Mouse (Mus musculus) adrenal gland, adult 18-20 months (tissue): ENCODE results near the gene Pycr1. TPM values are rescaled to one million over a fixed set of nuclear protein-coding genes. Genes with fewer than 3 reads are reported as not detected.

Source experiments
- DNase-seq, 2 experiments: peaks; one replicate each; pipeline ENCODE4 v3.0.0; 2021 to 2022; ENCODE audit warnings: low spot score in 2 of 2
- total RNA-seq, 2 experiments: library from RNA; stranded (reverse); gene quantifications; 1 replicate in 1 of 2; 2 replicates in 1 of 2; pipeline ENCODE4 v1.2.3; 2021

Gene Pycr1
- total RNA-seq, 2 experiments from 2014 or later, result 1.4 to 2.1 TPM

DNA sequence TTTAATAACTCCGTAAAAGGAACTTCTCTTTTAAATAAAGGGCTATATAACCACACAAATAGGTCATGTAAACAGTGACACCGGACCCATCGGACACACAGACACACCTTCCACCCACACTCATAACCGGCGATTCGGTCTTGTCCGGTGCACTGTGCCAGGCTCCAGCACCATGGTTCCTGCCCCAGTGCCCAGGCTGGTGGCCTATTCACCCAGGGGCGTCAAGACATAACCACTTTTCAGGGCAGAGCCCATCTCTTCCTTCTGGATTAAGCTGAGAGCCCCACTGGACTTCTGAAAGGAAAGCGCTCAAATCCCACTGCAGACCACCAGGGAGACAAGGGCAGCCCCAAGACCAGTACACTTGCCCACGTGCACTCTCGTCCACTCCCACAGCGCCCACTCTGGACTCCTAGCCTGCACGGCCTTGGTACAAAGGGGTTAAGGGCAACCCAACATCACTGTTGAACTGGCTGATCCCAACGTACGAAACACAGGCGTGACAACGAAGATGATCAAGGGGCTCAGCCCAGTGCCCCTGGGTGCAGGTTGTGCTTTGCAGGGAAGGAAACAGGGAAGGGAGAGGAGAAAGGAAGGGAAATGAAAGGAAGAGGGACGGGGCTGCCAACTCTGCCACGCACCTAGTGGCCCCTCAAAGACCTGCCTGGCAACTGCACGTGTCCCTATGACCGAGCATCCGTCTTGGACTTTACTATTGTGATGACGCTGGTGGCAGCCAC is 14.8 kb downstream of the Pycr1 start:
- DNase-seq, result no peak

DNA sequence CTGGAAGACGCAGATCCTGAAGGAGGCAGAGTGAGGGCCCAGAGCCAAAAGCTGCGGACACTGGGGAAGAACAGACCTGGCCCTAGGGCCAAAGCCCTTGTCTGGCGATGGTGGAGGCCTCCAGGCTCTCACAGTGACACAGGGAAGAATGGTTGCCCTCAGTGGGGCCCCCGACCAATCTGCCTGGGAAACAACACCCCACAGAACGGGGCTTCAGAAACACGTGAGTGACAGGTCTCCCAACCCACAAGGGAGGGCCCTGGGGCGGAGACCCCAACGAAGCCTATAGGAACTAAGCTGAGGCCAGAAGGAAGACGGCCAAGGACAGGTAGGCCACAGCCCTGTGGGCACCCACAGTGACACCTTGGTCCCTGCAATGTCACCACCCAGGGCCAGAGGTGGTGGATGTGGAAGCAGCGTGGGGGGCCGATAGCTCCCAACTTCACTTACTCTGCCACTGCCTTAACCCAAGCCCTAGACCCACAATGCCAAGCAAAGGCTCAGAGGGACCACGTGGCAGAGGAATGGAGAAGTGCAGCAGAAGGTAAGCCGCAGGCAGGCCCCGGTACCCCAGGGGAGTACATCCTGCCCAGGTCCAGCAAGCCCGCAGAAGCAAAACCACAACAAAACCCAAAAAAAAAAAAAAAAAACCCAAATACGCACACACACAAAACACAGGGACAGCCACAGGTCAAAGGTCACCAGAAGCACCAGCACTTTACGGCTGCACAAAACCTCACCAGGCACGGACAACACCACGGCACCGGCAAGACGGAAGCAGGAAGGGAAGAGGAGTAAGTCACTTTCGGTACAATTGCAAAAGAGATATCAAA is 15.9 kb downstream of the Pycr1 start:
- DNase-seq, result peak in 1 of 2 experiments; percentile 22

DNA sequence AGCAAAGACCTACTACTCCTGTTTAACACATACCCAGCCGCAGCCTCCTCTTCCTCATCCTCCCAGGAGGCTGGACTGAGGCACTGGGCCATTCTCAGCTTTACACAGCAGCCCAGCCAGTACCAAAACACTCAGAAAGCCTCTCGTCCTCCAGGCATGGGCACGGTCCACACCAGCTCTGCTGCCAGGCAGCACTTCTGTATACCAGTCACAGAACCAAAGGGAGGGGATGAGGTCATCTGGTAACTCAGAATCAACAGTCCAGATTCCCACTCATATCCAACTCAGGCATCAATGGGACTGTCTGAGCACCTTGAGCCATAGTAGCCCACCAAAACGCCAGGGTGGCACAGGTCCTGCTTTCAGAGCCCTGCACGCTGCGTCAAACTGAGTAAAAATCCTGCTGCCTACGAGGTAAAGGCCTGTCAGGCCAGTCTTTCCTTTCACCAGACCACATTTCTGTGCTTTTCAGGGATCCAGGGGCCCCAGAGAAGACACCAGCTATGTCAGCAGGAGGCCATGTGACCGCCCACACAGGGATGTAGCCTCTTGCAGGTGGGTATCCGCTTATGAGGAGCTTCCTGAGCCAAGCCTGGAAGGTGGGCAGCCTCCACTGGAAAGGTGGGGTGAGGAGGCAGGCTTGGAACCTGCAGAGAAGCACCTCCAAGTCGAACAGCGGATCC is 16.6 kb downstream of the Pycr1 start:
- DNase-seq, result no peak

DNA sequence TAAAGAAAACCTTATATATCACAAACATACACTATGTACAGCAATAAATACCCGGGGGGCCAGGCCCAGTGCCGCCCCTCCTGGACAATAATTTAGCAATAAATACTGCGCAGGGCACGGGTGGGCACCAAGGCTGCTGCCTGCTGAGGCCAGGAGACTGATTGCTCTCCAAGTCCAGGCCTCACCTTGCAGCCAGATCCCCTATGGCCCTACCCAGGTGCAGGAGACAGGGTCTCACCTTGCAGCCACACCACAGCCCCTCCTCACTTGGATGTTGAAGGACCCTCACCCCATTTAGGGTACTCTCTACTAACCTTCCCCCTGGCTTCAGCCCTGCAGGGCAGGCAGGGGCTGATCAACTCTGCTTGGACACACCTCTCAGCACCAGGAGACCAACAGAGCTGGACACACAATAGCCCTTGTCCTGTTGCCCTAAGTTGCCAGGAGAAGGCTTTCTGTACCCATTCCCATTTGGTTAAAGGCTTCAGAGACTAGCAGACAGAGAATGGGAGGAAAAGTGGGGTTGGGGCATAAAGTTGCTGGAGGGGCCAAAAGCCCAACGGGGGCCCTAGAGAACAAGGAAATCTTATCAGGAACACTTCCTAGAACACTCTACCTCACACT is 18.3 kb downstream of the Pycr1 start, which contains the start of gene Sirt7:
Gene Sirt7 (minus strand): TSS at position 89 of the 624 bp plus-strand sequence.
- DNase-seq, result no peak

DNA sequence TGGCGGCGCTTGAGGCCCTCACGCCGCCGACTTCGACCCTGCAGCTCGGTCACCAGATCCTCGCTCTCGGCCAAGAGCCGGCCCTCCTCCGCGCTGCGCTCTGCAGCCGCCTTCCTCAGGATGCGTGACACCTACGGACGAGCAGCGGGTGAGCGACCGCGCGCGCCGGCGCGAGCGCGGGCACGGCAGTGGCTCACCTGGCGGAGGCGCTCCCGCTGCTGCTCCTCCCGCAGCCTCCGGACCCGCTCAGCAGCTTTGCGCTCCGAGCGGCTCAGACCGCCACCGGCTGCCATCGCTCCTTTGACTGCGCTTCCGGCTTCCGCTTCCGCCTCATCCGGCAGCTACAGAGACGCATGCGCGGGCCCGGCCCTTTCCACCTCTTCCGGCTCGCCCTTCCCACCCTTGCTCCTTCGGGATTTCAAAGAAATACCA is 18.9 kb downstream of the Pycr1 start:
- peak; percentile 82 to 83 for DNase-seq

DNA sequence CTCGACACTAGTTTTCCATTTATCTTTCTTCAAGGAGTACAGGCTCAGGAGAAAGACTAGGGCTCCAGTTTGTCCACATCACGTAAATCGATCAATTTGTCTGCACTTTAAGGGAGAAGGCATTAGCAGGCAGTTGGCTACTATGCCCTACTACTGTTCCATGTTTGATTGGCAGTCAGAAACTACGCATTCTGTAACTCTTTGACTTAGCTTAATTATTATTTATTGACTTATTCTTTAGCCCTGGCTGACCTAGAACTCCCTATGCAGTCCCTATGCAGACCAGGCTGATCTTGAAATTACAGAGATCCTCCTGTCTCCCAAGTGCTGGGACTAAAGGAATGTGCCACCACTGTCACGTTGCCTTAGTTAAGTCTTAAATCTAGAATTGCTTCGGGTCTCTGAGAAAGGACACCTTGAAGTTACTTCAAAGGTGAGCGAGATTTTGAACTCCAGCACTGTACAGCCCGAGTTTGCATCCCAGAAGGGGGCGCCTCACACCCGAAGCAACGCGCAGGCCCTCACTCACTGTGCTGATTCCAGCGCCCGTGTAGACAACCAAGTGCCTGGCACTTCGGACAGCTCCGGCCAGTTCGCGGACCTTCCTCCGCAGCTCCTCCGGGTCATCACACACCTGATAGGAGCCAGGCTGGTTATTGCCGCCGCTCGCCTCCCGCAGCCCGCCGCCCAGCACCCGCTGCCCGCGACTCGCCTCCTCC is 19.4 kb downstream of the Pycr1 start:
- peak; percentile 56 to 72 for DNase-seq

DNA sequence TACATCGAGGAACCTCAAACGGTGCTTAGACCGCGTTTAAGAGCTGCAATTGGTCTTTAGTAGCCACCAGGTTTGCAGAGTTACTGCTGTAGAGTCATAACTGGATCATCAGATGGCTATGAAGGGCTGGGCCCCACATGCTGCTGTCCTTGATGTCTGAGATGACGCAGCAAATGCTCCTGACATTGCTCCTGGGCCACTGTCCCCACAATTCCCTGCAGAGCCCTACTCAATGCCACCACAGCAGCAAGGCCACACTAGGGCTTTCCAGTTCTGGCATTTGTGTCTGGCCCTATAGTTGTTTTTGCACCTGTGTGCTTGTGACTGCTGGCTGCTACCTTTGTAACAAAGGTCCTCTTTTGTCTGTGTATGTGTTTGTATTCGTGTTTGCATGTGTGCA is 20.8 kb downstream of the Pycr1 start:
- no peak for DNase-seq

DNA sequence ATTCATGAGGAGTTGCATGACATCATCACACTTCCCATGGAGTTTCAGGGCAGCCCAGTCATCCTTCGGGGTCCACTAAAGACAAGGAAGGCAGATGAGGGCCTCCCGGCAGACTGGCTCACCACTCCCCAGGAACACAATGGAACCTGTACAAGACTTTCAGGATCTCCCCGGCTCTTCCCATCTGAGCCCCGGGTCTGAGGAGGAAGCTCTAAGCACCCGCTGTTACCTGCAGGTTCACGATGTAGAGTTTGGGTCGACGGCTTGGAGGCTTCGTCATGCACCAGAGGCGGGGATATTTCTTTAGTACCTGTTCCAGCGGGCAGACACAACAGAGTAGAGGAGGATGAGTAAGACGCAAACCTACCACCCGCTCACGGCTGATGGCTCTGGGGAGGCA is 23.4 kb downstream of the Pycr1 start:
- no peak for DNase-seq

DNA sequence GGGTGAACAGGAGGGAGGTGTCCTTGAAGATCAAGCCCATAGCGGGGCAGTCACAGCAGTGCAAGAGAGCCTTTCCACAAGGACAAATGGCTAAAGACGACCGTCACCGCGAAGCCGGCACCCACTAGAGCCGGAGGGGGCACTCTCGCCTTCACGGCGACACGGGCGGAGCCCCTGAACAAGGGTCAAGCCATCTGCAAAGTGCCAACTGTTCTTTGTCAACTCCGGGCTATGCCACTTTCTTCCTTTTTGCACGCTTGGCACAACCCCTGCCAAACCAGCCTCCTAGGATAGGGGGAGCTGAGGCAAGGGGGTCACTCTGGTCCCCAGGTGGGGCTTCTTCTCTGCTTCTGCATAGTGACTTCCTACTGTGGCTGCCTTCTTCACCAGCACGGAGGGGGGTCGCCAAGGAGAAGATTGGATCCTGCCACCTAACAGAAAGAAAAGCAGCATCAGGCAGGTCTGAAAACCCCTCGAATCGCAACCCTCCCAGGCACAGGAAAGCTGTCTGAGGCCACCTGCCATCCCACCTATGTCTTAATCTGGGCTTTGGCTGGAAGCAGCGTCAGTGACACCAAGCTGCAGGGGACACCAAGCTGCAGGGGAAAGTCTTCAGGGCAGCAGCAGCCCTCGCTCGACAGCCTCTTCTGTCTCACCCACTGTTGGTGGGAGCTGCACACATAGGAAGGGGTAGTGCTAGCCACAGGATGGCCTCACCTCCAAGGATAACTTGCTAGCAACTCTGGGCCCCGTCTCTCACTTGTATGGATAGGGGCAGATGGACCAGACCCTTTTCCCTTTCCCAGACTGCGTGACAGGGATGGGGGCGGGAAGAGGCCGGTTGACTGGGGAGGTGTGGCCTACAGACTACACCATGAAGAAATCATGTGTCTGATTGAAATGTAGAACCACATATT is 24.7 kb downstream of the Pycr1 start:
- no peak for DNase-seq

DNA sequence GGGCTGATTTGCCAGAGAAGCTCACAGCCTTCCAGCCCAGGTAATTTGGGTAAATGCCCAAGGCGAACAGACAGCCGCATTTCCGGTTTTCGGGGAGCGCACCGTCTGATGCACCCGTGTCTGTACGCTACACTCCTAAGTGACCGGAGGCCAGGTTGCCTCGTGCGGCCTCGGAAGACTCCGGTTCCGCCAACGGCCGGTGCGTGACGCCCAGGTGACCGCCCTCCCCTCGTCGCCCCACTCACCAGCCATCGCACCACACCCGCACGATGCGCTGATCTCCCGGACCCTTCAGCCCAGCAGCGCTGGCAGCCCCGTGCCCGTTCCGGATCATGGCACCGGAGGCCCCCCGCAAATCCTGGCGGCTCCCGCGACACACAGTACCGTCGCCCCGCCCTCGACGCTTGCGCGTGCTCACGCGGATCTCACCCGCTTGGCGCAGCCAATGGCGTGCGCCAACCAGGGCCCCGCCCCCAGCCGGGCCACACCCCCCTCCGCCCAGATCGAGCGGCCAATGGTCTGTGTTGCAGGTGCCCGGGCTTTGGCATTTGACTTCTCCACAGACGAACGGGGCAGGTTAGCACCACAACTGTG is 26.0 kb downstream of the Pycr1 start, which contains the start of gene Pcyt2:
Gene Pcyt2 (minus strand): TSS at position 418 of the 594 bp plus-strand sequence.
- peak; percentile 94 for DNase-seq

DNA sequence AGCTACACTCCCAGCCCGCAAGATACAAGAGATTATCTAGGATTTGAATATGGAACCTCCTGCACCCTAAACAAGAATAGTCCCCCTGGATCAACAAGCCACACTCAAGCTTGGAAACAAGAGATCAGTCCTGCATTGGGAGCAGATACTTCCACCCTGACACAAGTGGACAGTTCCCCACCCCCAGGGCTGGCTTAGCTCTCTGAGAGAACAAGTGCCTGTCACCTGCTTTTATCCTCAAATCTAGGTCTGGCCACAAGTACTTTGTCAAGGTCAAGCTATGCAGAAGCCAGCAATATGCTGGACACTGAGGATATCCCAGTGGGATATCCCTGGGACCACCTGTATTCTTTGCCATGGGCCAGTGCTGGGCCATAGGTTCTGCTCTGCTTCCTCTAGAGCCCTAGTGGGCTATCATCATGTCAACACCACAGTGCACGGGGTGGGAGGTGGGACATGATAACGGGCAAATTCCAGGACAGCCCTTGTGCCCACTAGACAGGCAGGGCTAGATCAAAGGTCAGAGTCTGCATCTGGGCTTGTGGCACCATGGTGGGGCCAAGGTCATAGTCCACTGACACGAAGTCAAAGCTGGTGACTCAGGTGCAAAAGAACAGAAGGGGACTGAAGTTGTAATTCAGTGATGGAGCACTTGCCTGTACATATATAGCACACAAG is 26.8 kb downstream of the Pycr1 start:
- no peak for DNase-seq

DNA sequence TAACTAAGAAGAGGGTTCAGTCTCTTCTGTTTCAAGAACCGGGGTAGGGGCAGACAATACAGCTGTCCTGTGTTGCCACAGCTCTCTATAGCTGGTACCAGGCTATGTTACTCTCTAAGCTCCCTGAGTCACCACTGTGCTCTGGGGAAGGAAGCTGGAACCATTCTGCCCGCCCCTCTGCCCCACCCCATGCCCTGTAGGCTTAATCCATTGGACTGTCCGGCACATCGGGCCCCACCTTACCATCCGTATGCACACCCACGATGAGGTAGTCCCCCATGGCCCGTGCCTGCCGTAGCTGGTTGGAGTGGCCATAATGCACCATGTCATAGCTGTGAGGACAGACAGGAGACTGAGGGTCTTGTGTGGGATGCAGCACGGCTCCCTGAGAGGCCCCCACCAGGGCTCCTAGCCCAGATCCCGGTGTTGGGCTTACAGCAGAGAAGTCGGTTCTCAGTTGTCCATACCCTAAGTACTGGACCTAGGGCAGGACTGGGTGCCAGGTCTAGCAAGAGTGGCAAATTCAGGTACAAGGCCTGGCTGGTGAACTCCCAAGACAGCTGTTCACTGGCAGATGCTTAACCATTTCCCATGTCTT is 27.9 kb downstream of the Pycr1 start:
- no peak for DNase-seq

DNA sequence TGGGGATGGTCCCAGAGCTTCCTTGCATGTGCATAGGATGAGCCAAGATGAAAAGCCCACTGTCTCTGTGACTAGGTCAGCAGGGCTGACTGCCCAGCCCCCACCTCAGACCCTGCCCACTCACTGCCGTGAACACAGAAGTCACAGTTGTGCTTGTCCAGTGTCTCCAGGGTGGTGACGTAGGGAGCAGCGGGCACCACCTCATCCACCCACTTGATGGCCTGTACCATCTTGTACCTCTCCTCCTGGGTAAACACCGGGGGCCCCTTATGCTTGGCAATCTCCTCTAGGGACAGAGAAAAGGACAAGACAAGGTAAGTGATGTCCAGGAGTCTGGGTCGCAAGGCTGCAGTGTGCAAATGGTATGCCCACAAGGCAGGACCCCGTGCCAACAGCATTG is 28.4 kb downstream of the Pycr1 start:
- no peak for DNase-seq

DNA sequence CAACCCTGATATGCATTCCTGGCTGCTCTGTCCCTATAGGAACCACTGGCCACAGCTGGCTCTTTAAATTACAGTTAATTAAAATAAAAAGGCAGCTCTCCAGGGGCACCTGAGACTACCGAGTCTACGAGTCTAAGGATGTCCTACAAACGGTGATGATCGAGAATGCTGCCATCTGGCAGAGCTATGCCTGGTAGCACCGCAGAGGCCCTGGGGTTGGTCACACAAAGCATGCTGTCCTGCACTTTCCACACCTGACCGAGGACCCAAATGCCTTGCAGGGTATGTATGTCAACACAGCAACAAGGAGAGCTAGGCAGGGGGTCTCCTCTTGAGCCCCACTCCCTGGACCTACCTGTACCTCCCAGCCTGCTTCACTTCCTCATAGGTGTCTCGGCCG is 29.6 kb downstream of the Pycr1 start:
- no peak for DNase-seq

DNA sequence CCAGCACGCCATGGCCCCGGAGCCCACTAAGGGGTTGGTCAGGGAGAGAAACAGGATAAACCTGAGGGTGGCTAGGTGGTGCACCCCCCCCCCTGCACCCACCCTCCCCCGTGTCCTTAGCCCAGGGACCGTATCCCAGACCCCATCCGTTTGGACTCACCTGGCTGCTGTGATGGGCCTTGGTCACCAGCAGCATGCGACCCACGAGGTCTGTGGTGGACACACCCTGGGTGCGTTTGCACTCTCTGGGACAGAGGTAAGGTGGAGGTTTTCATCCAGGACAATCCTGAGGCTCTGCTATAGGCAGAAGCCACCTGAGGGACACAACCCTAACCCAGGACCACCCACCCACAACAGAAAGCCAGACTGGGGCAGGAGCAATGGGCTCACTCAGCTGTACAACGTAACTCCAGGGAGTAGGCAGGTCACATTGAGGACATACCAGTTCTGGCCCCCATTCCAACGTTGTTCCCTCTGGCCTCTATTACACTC is 30.0 kb downstream of the Pycr1 start:
- no peak for DNase-seq

DNA sequence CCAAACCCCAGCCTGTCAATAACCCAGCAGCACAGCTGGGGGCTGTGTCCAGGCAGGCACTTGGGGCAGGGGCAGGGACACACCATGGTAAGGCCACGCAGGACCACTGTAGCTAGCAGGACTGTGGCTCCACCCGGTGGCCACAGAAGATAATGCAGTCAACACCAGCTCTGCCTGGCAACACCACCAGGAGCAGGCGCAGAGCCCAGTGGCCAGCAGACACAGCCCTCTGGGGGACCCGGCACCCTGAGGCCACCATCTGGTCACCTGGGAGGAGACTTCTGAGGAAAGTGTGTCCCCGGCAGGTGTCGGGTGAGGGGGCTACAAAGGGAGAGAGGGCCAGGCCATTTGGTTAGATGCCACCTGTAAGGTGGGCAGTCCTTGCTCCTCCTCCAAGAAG is 30.8 kb downstream of the Pycr1 start:
- peak; percentile 70 to 72 for DNase-seq

DNA sequence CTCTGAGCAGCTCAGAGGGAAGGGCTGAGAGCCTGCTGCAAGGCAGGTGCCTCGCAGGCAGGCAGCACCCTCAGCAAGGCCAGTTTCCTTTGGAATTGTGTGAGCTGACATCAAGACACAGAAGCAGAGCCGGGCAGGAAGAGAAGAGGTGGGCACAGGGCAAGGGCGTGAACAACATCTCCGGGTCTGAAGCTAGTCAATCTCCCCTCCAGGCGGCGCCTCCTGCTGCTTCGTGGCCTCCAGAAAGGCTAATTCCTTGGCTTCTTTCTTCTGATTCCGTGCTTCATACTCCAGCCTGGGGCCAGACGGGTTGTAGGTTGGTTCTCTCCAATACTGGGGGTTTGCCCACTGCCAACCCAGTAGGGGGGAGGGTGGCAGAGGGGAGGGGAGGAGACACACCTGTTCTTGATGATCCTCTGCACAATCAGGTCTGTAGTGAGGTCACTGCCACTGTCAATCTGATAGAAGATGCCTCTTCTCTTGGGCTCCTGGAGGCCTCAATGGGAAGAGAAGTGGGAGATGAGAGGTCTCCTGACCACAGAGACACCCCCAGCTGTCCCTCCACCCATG is 33.0 kb downstream of the Pycr1 start:
- no peak for DNase-seq
